Mouse (Mus musculus) CH12.LX (cell line): ENCODE measurements around the gene Cmklr1. TPM values are rescaled to one million over a fixed set of nuclear protein-coding genes. Genes with fewer than 3 reads are reported as not detected.

Source experiments
- DNase-seq: peaks from one replicate; pipeline ENCODE4 v3.0.0-alpha.2; 2013; ENCODE audit errors: extremely low read depth
- H3K27ac ChIP-seq: 2 replicates; pipeline ENCODE4 v1.5.1; 2012; ENCODE audit warnings: low read depth, mild to moderate bottlenecking, control low read depth, moderate library complexity; ENCODE audit not compliant: insufficient read depth
- H3K27me3 ChIP-seq: replicated peaks from 2 replicates; pipeline ENCODE3; 2012; ENCODE audit warnings: inconsistent platforms
- H3K36me3 ChIP-seq, 2 experiments: replicated peaks in 1 of 2; 2 replicates each; pipeline versions ENCODE3 to v1.6.1; 2012; ENCODE audit warnings: inconsistent platforms in 1 of 2, low read length in 1 of 2, mild to moderate bottlenecking in 1 of 2, mixed read lengths in 1 of 2, moderate library complexity in 1 of 2; ENCODE audit not compliant: control insufficient read depth in 1 of 2, insufficient read depth in 1 of 2
- H3K4me1 ChIP-seq, 2 experiments: 2 replicates each; pipeline ENCODE4 v1.6.1; 2012; ENCODE audit warnings: inconsistent platforms in 1 of 2, moderate library complexity in 1 of 2; ENCODE audit not compliant: insufficient read depth in 2 of 2, control insufficient read depth in 1 of 2
- H3K4me2 ChIP-seq: 2 replicates; pipeline ENCODE4 v1.6.1; 2012; ENCODE audit warnings: low read depth, mild to moderate bottlenecking, control low read depth; ENCODE audit not compliant: poor library complexity, insufficient read depth, severe bottlenecking
- H3K4me3 ChIP-seq, 3 experiments: fragments of 150-350 bp in 1 of 3; sonication (generic) in 1 of 3; replicated peaks in 1 of 3; 2 replicates each; pipeline versions ENCODE3 to v1.5.1; 2011 to 2012; ENCODE audit warnings: low read depth in 2 of 3, low read length in 2 of 3, mild to moderate bottlenecking in 2 of 3, moderate library complexity in 2 of 3, control low read depth in 1 of 3, improper control_type of control experiment in 1 of 3, inconsistent platforms in 1 of 3, mixed read lengths in 1 of 3; ENCODE audit not compliant: poor library complexity in 1 of 3
- H3K79me2 ChIP-seq: replicated peaks from 2 replicates; pipeline ENCODE4 v1.6.1; 2012; ENCODE audit warnings: mild to moderate bottlenecking, moderate library complexity; ENCODE audit not compliant: control insufficient read depth, poor library complexity, insufficient read depth, severe bottlenecking; ENCODE audit errors: extremely low read depth
- H3K9ac ChIP-seq: 2 replicates; pipeline ENCODE4 v1.6.1; 2012; ENCODE audit warnings: low read depth, mild to moderate bottlenecking, control low read depth, moderate library complexity; ENCODE audit not compliant: insufficient read depth
- H3K9me3 ChIP-seq: replicated peaks from 2 replicates; pipeline ENCODE3; 2012; ENCODE audit warnings: low read length, inconsistent platforms, mixed read lengths
- BHLHE40 ChIP-seq: IDR thresholded peaks from 2 replicates; pipeline ENCODE4 v1.6.1; 2011; ENCODE audit warnings: mild to moderate bottlenecking, low read depth, low read length, improper control_type of control experiment
- CHD1 ChIP-seq: IDR thresholded peaks from 2 replicates; pipeline ENCODE4 v1.6.1; 2012; ENCODE audit warnings: low read depth, low read length, improper control_type of control experiment, inconsistent platforms
- CTCF ChIP-seq, 2 experiments: IDR thresholded peaks in 1 of 2; conservative IDR thresholded peaks in 1 of 2; 2 replicates each; pipeline ENCODE4 v1.5.1; 2011 to 2012; ENCODE audit warnings: low read depth in 2 of 2, low read length in 2 of 2, improper control_type of control experiment in 1 of 2, inconsistent platforms in 1 of 2, mild to moderate bottlenecking in 1 of 2, moderate library complexity in 1 of 2
- E2F4 ChIP-seq: IDR thresholded peaks from 2 replicates; pipeline ENCODE4 v1.6.1; 2011; ENCODE audit warnings: low read depth, low read length, improper control_type of control experiment; ENCODE audit not compliant: insufficient replicate concordance
- ELF1 ChIP-seq: IDR thresholded peaks from 2 replicates; pipeline ENCODE4 v1.6.1; 2014; ENCODE audit warnings: low read depth, mild to moderate bottlenecking, inconsistent platforms, low read length, improper control_type of control experiment
- EP300 ChIP-seq: IDR thresholded peaks from 2 replicates; pipeline ENCODE4 v1.6.1; 2011; ENCODE audit warnings: low read length, improper control_type of control experiment
- ETS1 ChIP-seq: conservative IDR thresholded peaks from 2 replicates; pipeline ENCODE4 v1.6.1; 2012; ENCODE audit warnings: low read depth, mild to moderate bottlenecking, inconsistent platforms, low read length, improper control_type of control experiment, moderate library complexity
- GABPA ChIP-seq: IDR thresholded peaks from 2 replicates; pipeline ENCODE4 v1.6.1; 2012; ENCODE audit warnings: low read depth, low read length, improper control_type of control experiment, inconsistent platforms; ENCODE audit not compliant: insufficient replicate concordance
- IRF4 ChIP-seq: IDR thresholded peaks from 2 replicates; pipeline ENCODE4 v1.6.1; 2014; ENCODE audit warnings: low read depth, mild to moderate bottlenecking, inconsistent platforms, low read length, improper control_type of control experiment
- MAX ChIP-seq: IDR thresholded peaks from 2 replicates; pipeline ENCODE4 v1.6.1; 2011; ENCODE audit warnings: low read length, improper control_type of control experiment
- MAZ ChIP-seq: IDR thresholded peaks from 2 replicates; pipeline ENCODE4 v1.6.1; 2012; ENCODE audit warnings: low read depth, mild to moderate bottlenecking, inconsistent platforms, low read length, improper control_type of control experiment, moderate library complexity
- MEF2A ChIP-seq: IDR thresholded peaks from 2 replicates; pipeline ENCODE4 v1.6.1; 2014; ENCODE audit warnings: low read depth, mild to moderate bottlenecking, inconsistent platforms, low read length, improper control_type of control experiment, borderline replicate concordance
- MXI1 ChIP-seq: IDR thresholded peaks from 2 replicates; pipeline ENCODE4 v1.6.1; 2011; ENCODE audit warnings: mild to moderate bottlenecking, low read depth, low read length, improper control_type of control experiment
- PAX5 ChIP-seq: IDR thresholded peaks from 2 replicates; pipeline ENCODE4 v1.6.1; 2012; ENCODE audit warnings: low read length, inconsistent platforms, mixed read lengths
- POLR2A ChIP-seq: IDR thresholded peaks from 2 replicates; pipeline ENCODE4 v1.6.1; 2011; ENCODE audit warnings: low read depth, mild to moderate bottlenecking, improper control_type of control experiment, low read length
- RCOR1 ChIP-seq: conservative IDR thresholded peaks from 2 replicates; pipeline ENCODE4 v1.6.1; 2012; ENCODE audit warnings: low read depth, mild to moderate bottlenecking, inconsistent platforms, low read length, improper control_type of control experiment
- UBTF ChIP-seq: IDR thresholded peaks from 2 replicates; pipeline ENCODE4 v1.6.1; 2012; ENCODE audit warnings: low read depth, mild to moderate bottlenecking, inconsistent platforms, low read length, improper control_type of control experiment, moderate library complexity
- ZC3H11A ChIP-seq: IDR thresholded peaks from 2 replicates; pipeline ENCODE4 v1.6.1; 2012; ENCODE audit warnings: low read depth, mild to moderate bottlenecking, inconsistent platforms, low read length, improper control_type of control experiment
- ZKSCAN1 ChIP-seq: IDR thresholded peaks from 2 replicates; pipeline ENCODE4 v1.6.1; 2012; ENCODE audit warnings: low read depth, inconsistent platforms, low read length, improper control_type of control experiment, borderline replicate concordance
- dilution Hi-C: fragments of 300-500 bp; cut with MboI; formaldehyde crosslinking; loops from 2 replicates; pipeline ENCODE4 v1.14.3; 2020; ENCODE audit warnings: low sequenced_read_pairs; ENCODE audit not compliant: extremely low pct_unique_long_range_greater_than_20kb, extremely low pct_ligation_motif_present
- in situ Hi-C: fragments of 300-500 bp; cut with MboI; formaldehyde crosslinking; loops from 3 replicates; pipeline ENCODE4 v1.14.3; 2019; ENCODE audit warnings: low sequenced_read_pairs, low pct_ligation_motif_present, low pct_unique_long_range_greater_than_20kb, mixed read lengths
- polyA plus RNA-seq: library from polyadenylated mRNA; unstranded; fragments of >175 nt; gene quantifications from 2 replicates; pipeline ENCODE4 v1.2.1, GENCODE M21; 2012; ENCODE audit warnings: low read depth; ENCODE audit not compliant: insufficient read length
- total RNA-seq, 2 experiments: library from RNA; depleted of rRNA; stranded (reverse); fragments of 300-350 nt in 1 of 2; fragments of >200 nt in 1 of 2; gene quantifications; 2 replicates each; pipeline ENCODE4 v1.2.3; 2012 to 2014

Cmklr1 gene
- total and polyA plus RNA-seq, 3 experiments, result not detected

DNA sequence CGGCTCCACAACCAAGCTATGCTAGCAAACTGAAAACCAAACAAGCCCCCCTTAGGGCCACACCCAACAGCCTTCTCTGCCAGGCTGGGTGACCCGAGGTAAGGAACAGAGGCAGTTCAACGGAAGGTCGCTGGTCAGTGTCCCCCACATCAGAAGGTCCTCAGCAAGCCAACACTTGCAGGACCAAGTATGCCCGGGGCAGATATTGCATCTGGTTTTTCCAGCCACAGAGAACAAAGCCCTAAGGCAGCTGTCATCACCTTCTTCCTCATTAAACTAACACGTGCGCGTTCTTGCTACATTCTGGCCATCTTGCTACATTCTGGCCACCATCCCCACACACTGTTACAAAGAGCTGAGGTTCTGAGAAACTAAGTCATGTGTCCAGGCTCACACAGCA lies 23.9 kb downstream of the Cmklr1 start:
- DNase-seq, result no peak
- Histone ChIP-seq H3K4me3 (no peak overlapping the region), H3K79me2 (no peaks in the 10 kb centered on the region), H3K4me2 (no peak overlapping the region), H3K36me3 (no peaks in the 10 kb centered on the region), H3K27ac (no peak overlapping the region), H3K27me3 (peaks cover 79% of the 10 kb centered on the region), H3K9me3 (peaks cover 5% of the 10 kb centered on the region), H3K4me1 (peaks cover 0 to 10% of the 10 kb centered on the region in 2 experiments; a peak in 2 of 4 replicates), H3K9ac (no peak overlapping the region)
- in situ Hi-C loops, result no loop called here
- TF ChIP-seq IRF4, result no peak
- no peak for TF ChIP-seq EP300
- TF ChIP-seq POLR2A, result no peak
- TF ChIP-seq MEF2A, result no peak
- no peak for TF ChIP-seq RCOR1
- no peak for TF ChIP-seq E2F4
- TF ChIP-seq BHLHE40, result no peak
- no peak for TF ChIP-seq ZKSCAN1
- no peak for TF ChIP-seq CTCF (conservative IDR thresholded peaks at IDR 0.05 in 1 of 2, IDR thresholded peaks at IDR 0.05 in 1 of 2; ENCODE audit: low read depth in 2 of 2, low read length in 2 of 2)
- TF ChIP-seq MAX, result no peak
- no peak for TF ChIP-seq MAZ
- TF ChIP-seq UBTF, result no peak
- TF ChIP-seq ETS1, result no peak
- dilution Hi-C loops, result no loop called here

DNA sequence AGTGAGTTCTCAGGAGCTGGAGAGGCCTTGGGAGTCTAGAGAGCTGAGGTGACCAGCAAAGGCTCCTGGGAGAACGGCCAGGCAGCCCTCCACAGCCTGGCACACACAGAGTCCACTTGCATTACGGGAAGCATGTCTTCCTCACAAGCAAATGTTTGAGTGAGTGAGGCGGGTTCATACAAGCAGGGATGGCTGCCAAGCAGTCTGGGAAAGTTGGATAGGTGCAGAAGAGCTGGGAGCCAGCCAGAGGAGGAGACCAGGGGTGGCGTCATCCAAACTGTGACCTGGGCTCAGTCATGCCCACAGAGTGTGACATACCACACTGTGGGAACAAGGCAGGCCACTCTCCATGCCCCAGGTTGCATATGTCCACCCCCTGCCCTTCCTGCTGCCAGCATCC lies 25.2 kb downstream of the Cmklr1 start:
- in situ Hi-C loops, result no loop called here
- no peak for DNase-seq
- H3K79me2 ChIP-seq, result no peaks in the 10 kb centered on the region
- peaks cover 7% of the 10 kb centered on the region for H3K9me3 ChIP-seq
- no peak for TF ChIP-seq ELF1
- no peak for TF ChIP-seq CHD1
- no peak for TF ChIP-seq GABPA
- TF ChIP-seq MAX, result no peak
- TF ChIP-seq ETS1, result no peak
- TF ChIP-seq ZC3H11A, result no peak
- TF ChIP-seq MXI1, result no peak
- TF ChIP-seq PAX5, result no peak
- H3K27ac ChIP-seq, result no peak overlapping the region
- dilution Hi-C loops, result no loop called here
- H3K36me3 ChIP-seq, result no peaks in the 10 kb centered on the region
- peaks cover 68% of the 10 kb centered on the region for H3K27me3 ChIP-seq
- no peak overlapping the region for H3K4me2 ChIP-seq
- H3K4me3 ChIP-seq, result no peak overlapping the region
- H3K4me1 ChIP-seq, result peaks cover 0 to 17% of the 10 kb centered on the region in 2 experiments; a peak in 2 of 4 replicates
- no peak overlapping the region for H3K9ac ChIP-seq
